In the genomic region with DNA sequence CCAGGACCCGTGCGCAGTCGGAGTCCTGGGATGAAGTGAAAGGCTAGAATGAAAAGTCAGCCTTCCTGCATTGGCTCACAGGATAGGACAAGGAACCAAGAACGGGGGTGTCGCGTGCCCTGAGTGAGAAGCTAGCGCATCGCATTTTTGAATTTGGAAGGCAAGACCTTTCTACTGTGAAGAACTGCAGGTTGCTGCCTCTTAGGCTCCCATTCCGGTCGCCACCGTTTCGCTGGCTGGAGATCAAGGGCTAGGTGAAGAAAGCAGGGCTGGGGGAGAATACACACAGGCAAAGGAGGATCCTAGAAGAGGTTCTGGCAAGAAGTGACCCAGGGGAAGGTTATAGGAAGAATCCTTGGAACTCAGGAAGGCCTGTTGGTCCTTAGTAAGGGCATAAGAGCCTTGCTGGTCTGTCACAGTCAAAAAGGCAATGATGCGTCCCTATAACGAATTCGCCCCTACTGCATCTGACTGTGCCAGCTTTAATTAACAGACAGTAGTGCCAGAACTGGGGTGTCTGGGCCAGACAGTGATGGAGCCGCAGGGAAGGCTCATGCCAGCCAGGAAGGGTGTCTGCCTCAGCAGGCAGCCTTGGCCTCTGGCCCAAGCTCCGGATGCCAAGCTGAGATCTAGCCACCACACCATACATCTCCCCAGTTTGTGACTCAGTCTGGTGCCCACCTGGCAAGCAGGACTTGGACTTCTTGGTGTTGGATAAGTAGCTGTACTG, we compare ENCODE assay signal across 9 mouse cellular contexts. TPM values are rescaled to one million over a fixed set of nuclear protein-coding genes. Genes with fewer than 3 reads are reported as not detected.
DNase-seq lines count a peak whose midpoint lies in the region; ATAC-seq lines count a peak whose summit lies in the region.
"Had no signal": no experiment of that assay in that cellular context is flagged by ENCODE, and none has a peak within 500 bp of the region (broad histone marks: within the 10 kb centered on the region; RNA-seq: fewer than 3 reads in every experiment).

No protein-coding gene starts in this region.

- no peak overlapping the region for H3K9ac ChIP-seq in kidney, embryonic 14.5 days (ENCODE audit: low read depth, low read length)
- 0 out of 2 replicates have a peak overlapping the region, but pooled peaks have one; percentile 14 for H3K9ac ChIP-seq in forebrain, embryonic 14.5 days (ENCODE audit: low read length)

- H3K27ac ChIP-seq in kidney, embryonic 14.5 days (ENCODE audit: low read depth, low read length), result no peak overlapping the region
- H3K27ac ChIP-seq in forebrain, embryonic 14.5 days (ENCODE audit: low read depth, low read length), result no peak overlapping the region
- no peak overlapping the region for H3K27ac ChIP-seq in midbrain, embryonic 10.5 days (replicated peaks)

- WGBS in kidney, embryonic 14.5 days, result 25% methylated on average over 17 of the region's 17 CpGs
- 16% methylated on average over 17 of the region's 17 CpGs for WGBS in forebrain, embryonic 14.5 days
- WGBS in midbrain, embryonic 10.5 days, result 24% methylated on average over 17 of the region's 17 CpGs

- H3K36me3 ChIP-seq in kidney, embryonic 14.5 days (ENCODE audit: control insufficient read depth, insufficient read depth, low read length), result no peaks in the 10 kb centered on the region
- H3K36me3 ChIP-seq in forebrain, embryonic 14.5 days (ENCODE audit: control insufficient read depth, insufficient read depth, low read length), result no peaks in the 10 kb centered on the region
- H3K36me3 ChIP-seq in midbrain, embryonic 10.5 days, result no peaks in the 10 kb centered on the region

- peak overlapping the region; percentile 42 for H3K4me2 ChIP-seq in kidney, embryonic 14.5 days (replicated peaks; ENCODE audit: low read depth, low read length)
- H3K4me2 ChIP-seq in forebrain, embryonic 14.5 days (ENCODE audit: low read length), result peak overlapping the region; percentile 48

- H3K4me3 ChIP-seq in kidney, embryonic 14.5 days (ENCODE audit: low read length), result peak overlapping the region; percentile 30
- peak overlapping the region; percentile 28 for H3K4me3 ChIP-seq in forebrain, embryonic 14.5 days (ENCODE audit: low read depth, low read length)
- H3K4me3 ChIP-seq in midbrain, embryonic 10.5 days, result peak overlapping the region; percentile 43

- 0 out of 2 replicates have a peak, but pooled peaks cover 6% of the 10 kb centered on the region for H3K4me1 ChIP-seq in kidney, embryonic 14.5 days (ENCODE audit: control insufficient read depth, insufficient read depth, low read length)
- H3K4me1 ChIP-seq in forebrain, embryonic 14.5 days (ENCODE audit: control insufficient read depth, insufficient read depth, low read length), result no peaks in the 10 kb centered on the region; the same call in 1 of the 2 replicates
- H3K4me1 ChIP-seq in midbrain, embryonic 10.5 days, result peaks cover 17% of the 10 kb centered on the region

- ATAC-seq in kidney, embryonic 14.5 days (ENCODE audit: low FRiP score, low TSS enrichment), result no peak
- peak; percentile 20; the same call in 1 of the 2 replicates for ATAC-seq in forebrain, embryonic 14.5 days
- ATAC-seq in erythroid progenitor cell, adult 5-6 weeks (replicated peaks; ENCODE audit: low FRiP score, poor library complexity, severe bottlenecking), result no peak

- DNase-seq in kidney, postnatal 4 days, result no peak
- DNase-seq in cerebellum, postnatal 14 days, result peak; percentile 67 to 78
- peak; percentile 66 for DNase-seq in forebrain, embryonic 14.5 days (ENCODE audit: low spot score)
- no peak for DNase-seq in midbrain, embryonic 10.5 days (ENCODE audit: low spot score)
- DNase-seq in frontal cortex, postnatal 36 days (ENCODE audit: low spot score in 2 of 2), result no peak
- no peak for DNase-seq in urinary bladder, postnatal 36 days (ENCODE audit: low spot score in 2 of 2)
- DNase-seq: lung, postnatal 14 days had no signal

- peaks cover 79% of the 10 kb centered on the region for H3K27me3 ChIP-seq in kidney, embryonic 14.5 days (ENCODE audit: control insufficient read depth, insufficient read depth, low read length)
- peaks cover 73% of the 10 kb centered on the region for H3K27me3 ChIP-seq in forebrain, embryonic 14.5 days (replicated peaks; ENCODE audit: control insufficient read depth, insufficient read depth, low read length)
- peaks cover 94% of the 10 kb centered on the region for H3K27me3 ChIP-seq in midbrain, embryonic 10.5 days (ENCODE audit: low read depth, poor library complexity, severe bottlenecking)

- H3K9me3 ChIP-seq in kidney, embryonic 14.5 days (ENCODE audit: control insufficient read depth, low read length), result no peaks in the 10 kb centered on the region
- H3K9me3 ChIP-seq in forebrain, embryonic 14.5 days (replicated peaks; ENCODE audit: control insufficient read depth, low read length), result no peaks in the 10 kb centered on the region
- H3K9me3 ChIP-seq in midbrain, embryonic 10.5 days (replicated peaks), result no peaks in the 10 kb centered on the region

RNA-seq across cellular contexts. Expression of a gene that starts 13.4 kb away (rescaled TPM):
- polyA plus RNA-seq in kidney, embryonic 14.5 days (2014; fragmentation: Nextera tagmentation; extraction: Ambion mirVana), result 0.06 and 0.20 TPM in 2 replicates
- 0.18 and 0.77 TPM in 2 replicates for polyA plus RNA-seq in forebrain, embryonic 14.5 days (2014; fragmentation: Nextera tagmentation; extraction: Ambion mirVana)
- polyA plus RNA-seq in midbrain, embryonic 10.5 days (2016; fragmentation: Nextera tagmentation; extraction: Ambion mirVana), result 0.05 and 0.14 TPM in 2 replicates
- not detected in 2 replicates for total RNA-seq in erythroid progenitor cell, adult 5-6 weeks (2015; ENCODE audit: low replicate concordance)
- total RNA-seq in erythroid progenitor cell, adult 5-6 weeks (2017; ENCODE audit: low replicate concordance), result not detected in 2 replicates

RNA-seq across cellular contexts. Expression of a gene that starts 33.1 kb away (rescaled TPM):
- 351 and 359 TPM in 2 replicates for polyA plus RNA-seq in kidney, embryonic 14.5 days (2014; fragmentation: Nextera tagmentation; extraction: Ambion mirVana)
- 137 and 144 TPM in 2 replicates for polyA plus RNA-seq in forebrain, embryonic 14.5 days (2014; fragmentation: Nextera tagmentation; extraction: Ambion mirVana)
- polyA plus RNA-seq in midbrain, embryonic 10.5 days (2016; fragmentation: Nextera tagmentation; extraction: Ambion mirVana), result 191 and 203 TPM in 2 replicates
- total RNA-seq in erythroid progenitor cell, adult 5-6 weeks (2015; ENCODE audit: low replicate concordance), result 42.5 and 44.0 TPM in 2 replicates
- 31.8 and 44.3 TPM in 2 replicates for total RNA-seq in erythroid progenitor cell, adult 5-6 weeks (2017; ENCODE audit: low replicate concordance)

RNA-seq across cellular contexts. Expression of a gene that starts 41.5 kb away (rescaled TPM):
- 63.4 and 86.2 TPM in 2 replicates for polyA plus RNA-seq in kidney, embryonic 14.5 days (2014; fragmentation: Nextera tagmentation; extraction: Ambion mirVana)
- 68.3 and 71.5 TPM in 2 replicates for polyA plus RNA-seq in forebrain, embryonic 14.5 days (2014; fragmentation: Nextera tagmentation; extraction: Ambion mirVana)
- 64.8 and 72.9 TPM in 2 replicates for polyA plus RNA-seq in midbrain, embryonic 10.5 days (2016; fragmentation: Nextera tagmentation; extraction: Ambion mirVana)
- 16.6 and 43.6 TPM in 2 replicates for total RNA-seq in erythroid progenitor cell, adult 5-6 weeks (2015; ENCODE audit: low replicate concordance)
- total RNA-seq in erythroid progenitor cell, adult 5-6 weeks (2017; ENCODE audit: low replicate concordance), result 11.6 and 29.8 TPM in 2 replicates

RNA-seq across cellular contexts. Expression of a gene that starts 55.4 kb away (rescaled TPM):
- 34.5 and 39.9 TPM in 2 replicates for polyA plus RNA-seq in kidney, embryonic 14.5 days (2014; fragmentation: Nextera tagmentation; extraction: Ambion mirVana)
- 32.3 and 39.3 TPM in 2 replicates for polyA plus RNA-seq in forebrain, embryonic 14.5 days (2014; fragmentation: Nextera tagmentation; extraction: Ambion mirVana)
- 59.2 and 61.7 TPM in 2 replicates for polyA plus RNA-seq in midbrain, embryonic 10.5 days (2016; fragmentation: Nextera tagmentation; extraction: Ambion mirVana)
- 14.7 and 20.9 TPM in 2 replicates for total RNA-seq in erythroid progenitor cell, adult 5-6 weeks (2015; ENCODE audit: low replicate concordance)
- total RNA-seq in erythroid progenitor cell, adult 5-6 weeks (2017; ENCODE audit: low replicate concordance), result 7.8 and 8.2 TPM in 2 replicates

Comparison
In these comparisons a context has a peak if more than half of its experiments do, and no peak if none do; other contexts are left out.
1. DNase-seq: peak in cerebellum, postnatal 14 days (2 of 2) and forebrain, embryonic 14.5 days (single experiment); none in kidney, postnatal 4 days (0 of 2), midbrain, embryonic 10.5 days (single experiment), frontal cortex, postnatal 36 days (0 of 2) and urinary bladder, postnatal 36 days (0 of 2).
2. Peak in every context shown above with its lines, with median percentiles within 50 percentile points of each other: H3K4me3 ChIP-seq.